In genomic region chr8:61639596-61639995, GRCm38 (mm10) we compare ENCODE assay signal across 19 mouse cellular contexts.
DNase-seq lines count a peak whose midpoint lies in the region; ATAC-seq and TF ChIP-seq lines count a peak whose summit lies in the region.
"Had no signal": no experiment of that assay in that cellular context is flagged by ENCODE, and none has a peak within 500 bp of the region (broad histone marks: within the 10 kb centered on the region; RNA-seq: fewer than 3 reads in every experiment).

No protein-coding gene starts in this region.

- no peak overlapping the region for H3K4me3 ChIP-seq in hindbrain, embryonic 13.5 days
- no peak overlapping the region for H3K4me3 ChIP-seq in hindbrain, embryonic 10.5 days
- H3K4me3 ChIP-seq in lung, embryonic 14.5 days (ENCODE audit: low read depth, low read length), result no peak overlapping the region
- no peak overlapping the region for H3K4me3 ChIP-seq in lung, postnatal 0 days (ENCODE audit: low read depth, low read length)
- H3K4me3 ChIP-seq in neural tube, embryonic 14.5 days (ENCODE audit: low read depth, low read length), result no peak overlapping the region
- H3K4me3 ChIP-seq: embryonic facial prominence, embryonic 12.5 days; forebrain, embryonic 13.5 days; heart, embryonic 15.5 days; hindbrain, embryonic 12.5 days; limb, embryonic 10.5 days; midbrain, embryonic 12.5 days had no signal

- no peaks in the 10 kb centered on the region for H3K27me3 ChIP-seq in hindbrain, embryonic 13.5 days
- no peaks in the 10 kb centered on the region for H3K27me3 ChIP-seq in hindbrain, embryonic 10.5 days (ENCODE audit: insufficient read depth, poor library complexity, severe bottlenecking)
- no peaks in the 10 kb centered on the region for H3K27me3 ChIP-seq in lung, embryonic 14.5 days (ENCODE audit: insufficient read depth, low read length)
- H3K27me3 ChIP-seq in lung, postnatal 0 days (replicated peaks; ENCODE audit: insufficient read depth, low read length), result no peaks in the 10 kb centered on the region
- H3K27me3 ChIP-seq in neural tube, embryonic 14.5 days (ENCODE audit: control insufficient read depth, insufficient read depth, low read length), result no peaks in the 10 kb centered on the region
- H3K27me3 ChIP-seq: embryonic facial prominence, embryonic 12.5 days; forebrain, embryonic 13.5 days; heart, embryonic 15.5 days; hindbrain, embryonic 12.5 days; midbrain, embryonic 12.5 days had no signal

- 81% methylated on average over 2 of the region's 2 CpGs for WGBS in hindbrain, embryonic 13.5 days
- over 99% methylated on average over 2 of the region's 2 CpGs for WGBS in hindbrain, embryonic 10.5 days
- 84% methylated on average over 2 of the region's 2 CpGs for WGBS in lung, embryonic 14.5 days
- 86% methylated on average over 2 of the region's 2 CpGs for WGBS in lung, postnatal 0 days
- 82% methylated on average over 2 of the region's 2 CpGs for WGBS in neural tube, embryonic 14.5 days

- DNase-seq in adrenal gland, adult (ENCODE audit: inconsistent age in 2 of 2, low spot score in 1 of 2), result peak; percentile 35 to 46
- DNase-seq in adrenal gland, postnatal 4 days (ENCODE audit: low spot score in 2 of 2), result no peak
- no peak for DNase-seq in hindbrain, embryonic 10.5 days (ENCODE audit: low spot score)
- no peak for DNase-seq in lung, embryonic 14.5 days
- no peak for DNase-seq in lung, postnatal 0 days (ENCODE audit: low spot score)
- DNase-seq in retina, embryonic 14.5 days (ENCODE audit: low spot score), result no peak
- DNase-seq: cerebellum, adult 9-11 months; gastrocnemius, postnatal 36 days; liver; lung, postnatal 14 days had no signal

- no peak for TF ChIP-seq EP300 in lung, postnatal 0 days (IDR thresholded peaks at IDR 0.05)

- H3K27ac ChIP-seq in hindbrain, embryonic 13.5 days, result no peak overlapping the region
- no peak overlapping the region for H3K27ac ChIP-seq in hindbrain, embryonic 10.5 days
- peak overlapping the region; percentile 36; the same call in 1 of the 2 replicates for H3K27ac ChIP-seq in lung, embryonic 14.5 days (ENCODE audit: low read depth)
- no peak overlapping the region for H3K27ac ChIP-seq in lung, postnatal 0 days (ENCODE audit: low read length)
- H3K27ac ChIP-seq in neural tube, embryonic 14.5 days (ENCODE audit: low read depth, low read length), result no peak overlapping the region
- H3K27ac ChIP-seq: embryonic facial prominence, embryonic 12.5 days; forebrain, embryonic 13.5 days; midbrain, embryonic 12.5 days had no signal

- H3K4me2 ChIP-seq in hindbrain, embryonic 13.5 days, result no peak overlapping the region
- H3K4me2 ChIP-seq in lung, embryonic 14.5 days, result no peak overlapping the region
- no peak overlapping the region for H3K4me2 ChIP-seq in lung, postnatal 0 days (replicated peaks; ENCODE audit: low read depth, low read length)
- H3K4me2 ChIP-seq in neural tube, embryonic 14.5 days (ENCODE audit: low read depth, low read length), result no peak overlapping the region
- H3K4me2 ChIP-seq: embryonic facial prominence, embryonic 12.5 days; forebrain, embryonic 13.5 days; heart, embryonic 15.5 days; hindbrain, embryonic 12.5 days; midbrain, embryonic 12.5 days had no signal

- peaks cover 7% of the 10 kb centered on the region for H3K4me1 ChIP-seq in hindbrain, embryonic 13.5 days (replicated peaks)
- H3K4me1 ChIP-seq in hindbrain, embryonic 10.5 days (replicated peaks), result peaks cover 4% of the 10 kb centered on the region
- H3K4me1 ChIP-seq in lung, embryonic 14.5 days (ENCODE audit: insufficient read depth), result peaks cover 21% of the 10 kb centered on the region; the same call in 1 of the 2 replicates
- peaks cover 6% of the 10 kb centered on the region; the same call in 1 of the 2 replicates for H3K4me1 ChIP-seq in lung, postnatal 0 days (ENCODE audit: insufficient read depth, low read depth, low read length)
- no peaks in the 10 kb centered on the region for H3K4me1 ChIP-seq in neural tube, embryonic 14.5 days (ENCODE audit: control insufficient read depth, insufficient read depth, low read length)
- H3K4me1 ChIP-seq: embryonic facial prominence, embryonic 12.5 days; midbrain, embryonic 12.5 days had no signal

- 0 out of 2 replicates have a peak, but pooled peaks have one; percentile 43 for ATAC-seq in hindbrain, embryonic 13.5 days (ENCODE audit: low FRiP score)
- no peak for ATAC-seq in lung, embryonic 14.5 days (ENCODE audit: insufficient read depth)
- ATAC-seq in lung, postnatal 0 days, result no peak
- ATAC-seq in neural tube, embryonic 14.5 days (ENCODE audit: low read depth), result 0 out of 2 replicates have a peak, but pooled peaks have one; percentile 38
- ATAC-seq: activated CD4-positive, CD25-positive, alpha-beta regulatory T cell, adult 4 months; forebrain, embryonic 13.5 days had no signal

- no peaks in the 10 kb centered on the region for H3K36me3 ChIP-seq in hindbrain, embryonic 13.5 days
- H3K36me3 ChIP-seq in hindbrain, embryonic 10.5 days, result no peaks in the 10 kb centered on the region
- H3K36me3 ChIP-seq in lung, embryonic 14.5 days (ENCODE audit: insufficient read depth), result no peaks in the 10 kb centered on the region
- H3K36me3 ChIP-seq in lung, postnatal 0 days (ENCODE audit: insufficient read depth, low read length), result no peaks in the 10 kb centered on the region
- no peaks in the 10 kb centered on the region for H3K36me3 ChIP-seq in neural tube, embryonic 14.5 days (ENCODE audit: control insufficient read depth, insufficient read depth, low read length)
- H3K36me3 ChIP-seq: heart, embryonic 15.5 days; hindbrain, embryonic 12.5 days; limb, embryonic 10.5 days; midbrain, embryonic 12.5 days had no signal

- H3K9ac ChIP-seq in hindbrain, embryonic 13.5 days, result no peak overlapping the region
- no peak overlapping the region for H3K9ac ChIP-seq in lung, embryonic 14.5 days
- no peak overlapping the region for H3K9ac ChIP-seq in lung, postnatal 0 days (replicated peaks; ENCODE audit: low read depth)
- H3K9ac ChIP-seq in neural tube, embryonic 14.5 days (replicated peaks; ENCODE audit: low read depth, low read length), result no peak overlapping the region
- H3K9ac ChIP-seq: embryonic facial prominence, embryonic 12.5 days; forebrain, embryonic 13.5 days; heart, embryonic 15.5 days; hindbrain, embryonic 12.5 days; midbrain, embryonic 12.5 days had no signal

- no peak for TF ChIP-seq CTCF in lung, embryonic 14.5 days (IDR thresholded peaks at IDR 0.05; ENCODE audit: low read depth)
- TF ChIP-seq CTCF in lung, postnatal 0 days (IDR thresholded peaks at IDR 0.05), result no peak

- H3K9me3 ChIP-seq in hindbrain, embryonic 13.5 days, result no peaks in the 10 kb centered on the region
- no peaks in the 10 kb centered on the region for H3K9me3 ChIP-seq in hindbrain, embryonic 10.5 days
- no peaks in the 10 kb centered on the region for H3K9me3 ChIP-seq in lung, embryonic 14.5 days (ENCODE audit: low read depth, low read length)
- no peaks in the 10 kb centered on the region for H3K9me3 ChIP-seq in lung, postnatal 0 days (ENCODE audit: low read length)
- H3K9me3 ChIP-seq in neural tube, embryonic 14.5 days (ENCODE audit: control insufficient read depth, low read length), result no peaks in the 10 kb centered on the region
- H3K9me3 ChIP-seq: embryonic facial prominence, embryonic 12.5 days; forebrain, embryonic 13.5 days; heart, embryonic 15.5 days; hindbrain, embryonic 12.5 days; limb, embryonic 10.5 days; midbrain, embryonic 12.5 days had no signal

Comparison
In these comparisons a context has a peak if more than half of its experiments do, and no peak if none do; other contexts are left out.
1. DNase-seq: peak in adrenal gland, adult (2 of 2); none in adrenal gland, postnatal 4 days (0 of 2), hindbrain, embryonic 10.5 days (single experiment), lung, embryonic 14.5 days (single experiment), lung, postnatal 0 days (single experiment) and retina, embryonic 14.5 days (single experiment).
2. ATAC-seq: peak in hindbrain, embryonic 13.5 days (single experiment) and neural tube, embryonic 14.5 days (single experiment); none in lung, embryonic 14.5 days (single experiment) and lung, postnatal 0 days (single experiment).